Mouse (Mus musculus): ENCODE results near the gene Dact3.

Dact3 gene

DNA sequence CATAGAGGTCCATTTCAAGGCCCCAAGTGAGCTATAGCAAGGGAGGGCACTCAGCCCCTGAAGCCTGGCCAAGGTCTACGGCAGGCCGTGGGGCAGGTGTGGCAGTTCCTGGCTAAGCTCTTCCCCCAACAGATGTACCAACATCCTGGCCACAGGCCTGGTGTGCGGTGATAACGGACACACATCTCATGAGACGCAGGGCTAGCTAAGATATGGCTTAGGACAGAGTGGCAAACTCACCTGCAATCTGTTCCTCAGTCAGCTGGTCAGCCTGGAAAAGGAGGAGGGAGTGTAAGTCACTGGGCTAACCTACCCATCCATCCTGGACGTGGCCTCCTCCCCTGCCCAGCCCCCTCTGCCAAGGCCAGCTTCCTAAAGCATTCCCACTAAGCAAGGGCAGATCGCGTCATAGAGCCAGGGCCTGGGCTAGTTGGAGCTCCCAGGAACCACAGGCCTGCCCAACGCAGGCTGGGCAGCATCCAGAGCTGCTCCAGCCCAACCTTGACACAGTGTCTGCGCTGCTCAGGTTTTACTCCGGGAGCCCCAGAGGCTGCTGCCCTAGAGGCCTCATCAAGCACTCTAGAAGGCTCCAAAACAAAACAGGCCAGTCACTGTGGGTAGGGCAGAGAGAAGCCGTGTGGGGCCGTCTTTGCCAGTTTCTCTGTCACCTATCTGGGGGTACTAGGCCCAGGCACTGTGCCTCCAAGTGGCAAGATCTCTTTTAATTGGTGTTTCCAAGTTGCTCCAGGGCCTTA is 44.5 kb downstream of the Dact3 start:
- no peak for DNase-seq

DNA sequence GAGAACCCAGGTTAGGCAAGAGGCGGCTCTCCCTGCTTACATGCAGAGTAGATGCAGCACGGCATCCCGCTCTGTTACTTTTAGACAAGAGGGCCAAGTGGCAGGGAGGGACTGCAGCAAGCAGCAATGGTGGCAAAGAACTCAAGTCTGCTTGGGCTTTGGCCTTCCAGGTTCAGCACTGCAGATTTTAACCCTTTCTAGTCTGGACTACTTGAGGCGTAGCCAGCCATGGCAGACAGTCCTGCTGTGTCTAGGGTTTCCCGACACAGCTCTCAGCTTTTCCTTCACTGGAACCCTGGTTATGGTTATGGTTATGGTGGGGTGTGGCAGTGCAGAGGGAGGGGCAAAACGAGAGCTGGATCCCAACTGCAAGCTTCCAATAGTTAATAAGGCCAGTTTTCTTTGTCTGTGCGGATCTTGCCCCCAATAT is 45.0 kb downstream of the Dact3 start:
- no peak for DNase-seq

DNA sequence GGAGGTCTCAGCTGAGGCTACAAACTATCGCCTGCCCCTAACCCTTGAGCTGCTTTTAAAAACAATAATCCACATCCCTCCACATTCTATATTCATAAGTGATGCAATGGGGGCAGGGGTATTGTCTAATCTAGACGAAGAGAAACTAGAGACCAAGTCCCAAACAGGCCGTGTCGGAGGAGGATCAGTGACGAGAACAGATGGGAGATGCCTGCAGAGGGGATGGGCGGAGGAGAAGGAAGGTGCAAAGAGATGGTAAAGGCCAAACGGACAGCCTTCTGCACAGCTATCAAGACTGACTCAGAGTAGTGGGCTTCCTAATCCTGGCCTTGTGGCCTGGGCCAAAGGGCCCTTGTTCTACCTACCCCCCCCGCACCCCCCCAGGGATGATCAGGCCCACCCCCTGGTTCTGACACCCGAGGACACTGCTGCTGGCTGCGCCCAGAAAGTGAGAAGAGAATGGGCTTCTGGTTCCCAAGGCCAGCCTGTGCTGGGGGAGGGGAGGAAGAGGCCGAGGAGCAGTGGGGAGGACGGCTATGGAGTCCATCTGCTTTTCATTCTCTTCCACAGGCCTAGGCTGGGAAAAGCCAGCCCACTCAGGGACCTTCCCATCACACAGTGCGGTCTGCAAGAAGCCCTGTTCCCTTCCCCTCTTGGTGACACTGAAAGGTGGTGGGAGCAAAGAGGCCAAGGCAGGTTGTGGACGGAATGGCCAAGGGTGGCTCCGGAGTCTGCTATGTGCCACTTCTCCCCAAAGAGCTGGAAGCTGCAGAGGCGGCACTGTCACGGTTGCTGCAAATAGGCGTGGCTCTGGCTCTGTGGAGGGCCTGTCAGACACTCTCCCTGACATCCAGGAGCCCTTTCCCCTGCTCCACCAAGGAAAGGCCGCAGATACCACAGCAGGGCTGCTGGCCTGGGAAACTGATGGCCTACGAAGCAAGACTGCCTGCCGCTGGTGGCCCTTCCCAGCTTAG is 46.0 kb downstream of the Dact3 start:
- DNase-seq, result peak; percentile 41

DNA sequence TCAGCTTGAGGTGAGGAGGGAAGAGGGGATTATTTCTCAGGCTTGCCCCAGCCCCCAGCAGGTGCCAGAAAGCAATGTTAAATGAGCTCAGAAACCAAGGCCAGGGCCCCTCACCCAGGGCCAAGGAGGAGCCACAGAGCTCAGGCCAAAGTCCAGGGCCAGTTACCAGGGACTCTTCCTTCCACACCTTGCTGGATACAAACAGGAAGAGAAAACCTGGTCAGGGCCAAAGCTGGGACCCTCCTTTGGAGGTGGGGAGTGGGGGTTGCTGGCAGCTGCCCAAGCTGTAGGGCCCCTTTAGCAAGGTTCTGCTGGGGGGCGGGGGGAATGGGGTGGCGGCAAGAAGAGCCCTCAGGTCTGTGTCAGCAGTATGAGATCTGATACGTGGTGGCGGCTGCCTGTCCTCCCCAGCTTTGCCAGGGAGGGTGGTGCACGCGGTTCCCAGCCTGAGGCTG is 46.8 kb downstream of the Dact3 start:
- peak; percentile 70 for DNase-seq

DNA sequence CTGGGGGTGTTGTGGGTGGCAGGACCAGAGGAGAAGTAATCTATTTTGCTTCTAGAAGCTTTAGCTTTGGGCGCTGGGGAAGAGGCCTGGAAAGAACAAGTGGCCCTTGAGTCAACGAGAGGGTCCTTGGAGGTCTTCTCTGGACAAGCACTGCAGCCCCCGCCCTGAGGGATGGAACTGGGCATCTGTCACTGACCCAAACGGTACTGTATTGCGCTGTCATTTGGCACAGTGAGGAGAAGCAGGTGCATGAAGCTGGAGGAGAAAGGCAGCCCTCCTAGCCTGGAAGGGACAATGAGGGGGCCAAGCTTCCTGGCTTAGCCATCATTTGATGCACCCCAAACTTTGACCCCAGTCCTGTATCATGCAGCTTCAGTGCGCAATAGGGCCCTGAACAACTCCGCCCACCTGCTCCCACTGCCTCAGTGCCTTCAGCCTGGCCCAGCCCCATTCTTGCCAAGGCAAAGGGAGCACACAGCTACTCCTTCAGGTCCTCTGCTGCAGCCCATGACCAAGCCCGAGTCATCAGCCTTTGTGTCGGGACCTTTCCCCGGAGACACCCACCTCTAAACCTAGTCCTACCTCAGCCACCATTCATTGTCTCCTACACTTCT is 47.4 kb downstream of the Dact3 start:
- peak; percentile 63 for DNase-seq

DNA sequence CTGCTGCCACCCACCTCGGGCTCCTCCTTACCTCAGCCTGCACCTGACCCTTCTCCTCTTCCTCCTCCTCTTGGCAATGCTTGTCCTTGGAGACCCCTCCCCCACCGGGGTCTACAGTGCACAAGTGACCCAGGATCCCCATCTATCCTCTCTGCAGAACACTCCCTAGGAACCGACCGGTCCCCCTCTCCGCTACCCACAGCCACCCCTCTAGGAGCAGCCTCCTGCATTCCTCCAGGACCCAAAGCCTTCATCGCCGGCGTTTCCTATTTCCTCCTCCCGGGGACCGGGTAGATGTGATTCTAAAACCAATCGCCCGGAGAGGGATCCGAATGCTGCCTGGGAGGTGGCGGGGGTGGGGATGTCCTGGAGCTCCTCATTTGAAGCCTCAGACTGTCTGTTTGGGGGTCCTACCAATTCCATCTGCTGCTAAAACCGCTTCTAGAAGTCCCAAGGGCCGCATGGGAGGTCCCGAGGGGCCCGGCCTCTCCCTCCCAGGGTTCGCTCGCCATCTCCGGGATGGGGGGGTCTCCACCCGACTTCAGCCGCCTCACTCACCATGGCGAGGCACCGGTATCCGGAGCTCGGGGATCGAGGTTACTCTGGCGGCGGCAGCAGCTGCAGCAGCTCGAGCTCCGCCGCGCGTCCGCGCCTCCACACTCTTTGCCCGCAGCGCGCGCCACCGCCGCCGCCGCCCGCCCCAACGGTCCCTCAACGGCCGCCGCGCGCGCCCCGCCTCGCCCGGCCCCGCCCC is 48.3 kb downstream of the Dact3 start:
- DNase-seq, result peak; percentile 49

DNA sequence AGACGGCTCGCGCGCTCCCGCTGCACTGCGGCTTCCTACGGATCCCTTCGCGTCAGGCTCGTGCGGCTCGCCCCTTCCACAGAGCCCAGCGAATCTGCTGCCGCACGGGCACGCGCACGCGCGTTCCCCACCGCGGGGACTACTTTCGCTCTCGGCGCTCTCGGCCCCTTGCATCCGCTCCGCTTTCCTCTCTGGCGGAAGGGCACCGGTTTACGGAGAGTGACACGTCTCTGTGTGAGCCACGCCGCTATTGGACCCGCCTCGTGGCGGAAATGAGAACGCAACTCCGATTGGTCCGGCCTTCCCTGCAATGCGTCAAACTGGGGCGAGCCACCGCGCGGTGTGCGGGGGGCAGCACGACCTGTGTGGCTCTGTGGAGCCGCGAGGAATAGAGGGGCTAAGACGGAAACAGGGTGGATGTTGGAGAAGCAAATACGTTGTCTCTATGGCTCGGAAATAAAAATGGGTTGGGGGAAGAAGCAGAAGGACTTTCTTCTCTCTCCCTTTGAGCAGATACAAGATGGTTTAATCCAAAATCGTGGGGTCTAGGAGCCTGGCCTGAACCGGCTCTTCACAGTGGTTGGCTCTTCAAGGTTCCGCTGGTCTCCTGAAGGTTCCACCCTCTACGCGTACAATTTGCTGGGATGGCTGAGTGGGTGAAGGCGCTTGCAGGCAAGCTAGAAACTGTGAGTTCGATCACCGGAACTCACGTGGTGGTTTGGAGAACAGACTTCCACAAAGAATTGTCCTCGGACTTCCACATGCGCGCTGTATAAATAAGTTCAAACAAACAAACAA is 49.1 kb downstream of the Dact3 start, which contains the start of gene Calm3:
Calm3 (minus strand) TSS at position 78 of the 798 bp plus-strand sequence.
- peak; percentile 100 for DNase-seq

DNA sequence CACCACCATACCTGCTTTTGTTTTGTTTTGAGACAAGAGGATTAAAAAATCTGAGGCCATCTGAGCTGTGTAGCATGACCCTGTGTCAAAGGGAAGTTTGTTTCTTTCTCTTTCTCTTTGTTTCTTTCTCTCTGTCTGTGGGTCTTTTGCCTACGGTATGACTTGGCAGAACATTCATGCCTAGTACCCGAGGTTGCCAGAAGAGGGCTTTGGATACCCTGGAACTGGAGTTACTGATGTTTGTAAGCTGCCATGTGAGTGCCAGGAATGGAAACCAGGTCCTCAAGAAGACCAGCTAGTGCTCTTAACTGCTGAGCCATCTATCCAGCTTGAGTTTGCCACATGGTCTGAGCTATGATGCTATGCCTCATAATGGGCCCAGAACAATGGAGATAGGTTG is 53.2 kb downstream of the Dact3 start:
- no peak for DNase-seq

DNA sequence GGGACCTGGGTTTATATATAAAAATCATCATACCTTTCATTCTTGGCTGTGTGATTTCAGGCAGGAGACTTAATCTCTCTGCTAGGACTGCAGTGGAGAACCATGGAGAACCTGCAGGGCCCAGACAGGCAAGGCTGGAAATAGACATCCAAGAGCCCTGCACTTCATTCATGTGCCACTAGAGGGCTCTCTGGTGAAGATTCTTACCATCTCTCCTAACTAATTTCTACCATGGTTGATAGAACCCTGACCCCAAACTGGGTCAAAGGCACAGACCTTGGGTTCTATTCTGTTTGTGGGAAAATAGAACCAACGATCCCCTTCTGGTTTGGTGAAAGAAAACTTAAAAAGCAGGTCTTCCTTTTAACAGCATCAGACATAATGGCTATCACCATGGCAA is 55.7 kb downstream of the Dact3 start:
- DNase-seq, result peak; percentile 78

DNA sequence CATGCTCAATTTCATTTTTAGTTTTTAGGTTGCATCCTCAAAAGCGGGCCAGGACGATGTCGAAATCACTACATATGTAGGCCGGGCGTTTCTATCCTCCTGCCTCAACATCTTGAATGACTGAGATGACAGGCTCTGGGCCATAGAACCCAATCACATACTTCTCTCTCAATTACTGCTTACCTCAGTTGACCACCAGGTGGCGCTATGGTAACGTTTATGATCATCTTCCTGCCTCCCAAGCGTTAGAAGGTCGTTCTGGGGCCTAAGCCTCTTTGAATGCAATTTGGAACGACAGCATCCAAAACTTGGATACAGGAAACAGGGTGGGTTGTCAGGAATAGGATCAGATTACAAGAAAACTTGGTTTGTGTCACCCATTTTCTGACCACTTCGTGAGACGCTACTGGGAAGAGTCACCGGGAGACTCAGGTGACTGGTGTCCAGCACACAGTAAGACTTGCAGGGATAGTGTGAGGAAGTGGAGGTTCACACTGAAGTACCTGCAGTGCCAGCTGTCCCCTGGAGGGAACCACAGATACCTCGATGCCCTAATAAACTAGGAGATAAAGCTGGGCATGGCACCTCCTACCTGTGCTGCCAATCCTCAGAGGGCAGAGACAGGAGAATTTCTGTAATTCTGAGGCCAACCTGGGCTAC is 57.0 kb downstream of the Dact3 start:
- DNase-seq, result peak; percentile 89

DNA sequence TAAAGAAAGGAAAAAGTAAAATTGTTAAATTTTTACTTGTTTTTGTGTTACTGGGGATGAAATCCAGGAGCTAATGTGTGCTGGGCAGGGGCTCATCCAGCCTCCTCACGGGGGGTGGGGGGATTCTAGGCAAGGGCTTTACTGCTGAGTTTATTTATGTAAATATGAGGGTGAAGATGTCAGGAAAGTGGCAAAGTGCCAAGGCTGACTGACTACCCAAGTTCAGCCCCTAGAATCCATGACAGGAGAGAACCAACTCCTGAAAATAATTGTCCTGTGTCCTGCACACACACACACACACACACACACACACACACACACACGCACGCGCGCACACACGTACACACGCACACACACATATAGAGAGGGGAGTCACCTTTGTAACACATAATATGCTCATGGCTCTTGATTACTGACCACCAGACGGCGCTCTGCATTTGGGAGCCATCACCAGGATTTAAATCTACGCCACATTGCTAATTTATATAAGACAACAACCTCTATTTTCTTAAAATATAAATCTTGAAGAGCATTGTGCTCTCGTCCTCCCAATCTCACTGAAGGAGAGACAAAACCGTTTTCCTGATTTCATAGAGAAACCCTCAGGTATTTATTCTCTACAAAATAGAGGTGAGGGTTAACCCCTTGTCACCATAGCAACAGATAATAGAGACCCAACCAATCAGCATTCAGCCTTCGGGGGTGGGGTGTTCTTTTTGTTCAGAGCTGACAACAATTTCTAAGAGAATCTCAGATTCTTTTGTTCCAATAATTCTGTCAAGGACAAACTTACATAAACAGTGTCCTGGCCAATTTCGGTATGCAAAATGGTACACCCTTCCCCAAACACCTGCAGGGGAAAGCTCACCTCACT is 57.8 kb downstream of the Dact3 start:
- peak; percentile 52 for DNase-seq

Data from kidney, adult 9 months (tissue).